Mouse (Mus musculus): ENCODE results near the gene 1700088E04Rik.

GRCm38 (mm10) chr15:79108421-79109320 lies 32.4 kb downstream of the 1700088E04Rik start, which contains the start of gene Micall1:
- TF ChIP-seq CTCF (IDR thresholded peaks at IDR 0.05; ENCODE audit: low read depth) (no peak), EP300 (IDR thresholded peaks at IDR 0.05; ENCODE audit: low read depth) (no peak)
